Mouse (Mus musculus) gastrocnemius, postnatal 4 days (tissue): ENCODE results near the gene Mbd5. TPM values are rescaled to one million over a fixed set of nuclear protein-coding genes. Genes with fewer than 3 reads are reported as not detected.

ENCODE experiments used
- DNase-seq, 2 experiments: peaks; one replicate each; pipeline ENCODE4 v3.0.0; 2021 to 2022; ENCODE audit warnings: low spot score in 2 of 2, mixed read lengths in 2 of 2
- total RNA-seq, 2 experiments: library from RNA; stranded (reverse); gene quantifications; 2 replicates each; pipeline ENCODE4 v1.2.3; 2021

Mbd5 gene
- total RNA-seq, 2 experiments from 2014 or later, result 42.2 to 46.3 TPM

- DNase-seq, result peak in 1 of 2 experiments; percentile 15
Measured at GRCm38 (mm10) chr2:49344287-49344686, 395.0 kb downstream of the Mbd5 start.

- peak in 1 of 2 experiments; percentile 6 for DNase-seq
Measured at GRCm38 (mm10) chr2:49345786-49346185, 396.5 kb downstream of the Mbd5 start.

DNA sequence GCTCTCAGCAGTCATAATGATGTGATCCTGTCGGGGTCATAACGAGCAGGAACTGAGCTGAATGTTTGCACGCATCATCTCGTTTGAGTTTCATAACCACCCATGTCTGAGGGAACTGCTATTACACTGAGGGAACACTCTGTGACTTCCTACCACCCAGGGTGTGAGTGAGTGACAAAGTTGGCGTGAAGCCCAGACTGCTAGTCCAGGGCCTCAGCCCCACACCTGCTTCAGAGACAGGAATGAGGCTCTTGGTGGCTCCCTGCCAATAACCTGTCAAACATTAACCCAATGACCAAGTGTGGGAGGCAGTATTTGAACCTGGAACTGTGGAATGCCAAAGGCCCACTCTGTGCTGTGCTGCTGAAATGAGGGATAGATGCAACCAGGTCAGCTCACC is 400.5 kb downstream of the Mbd5 start:
- peak in 1 of 2 experiments; percentile 29 for DNase-seq

DNA sequence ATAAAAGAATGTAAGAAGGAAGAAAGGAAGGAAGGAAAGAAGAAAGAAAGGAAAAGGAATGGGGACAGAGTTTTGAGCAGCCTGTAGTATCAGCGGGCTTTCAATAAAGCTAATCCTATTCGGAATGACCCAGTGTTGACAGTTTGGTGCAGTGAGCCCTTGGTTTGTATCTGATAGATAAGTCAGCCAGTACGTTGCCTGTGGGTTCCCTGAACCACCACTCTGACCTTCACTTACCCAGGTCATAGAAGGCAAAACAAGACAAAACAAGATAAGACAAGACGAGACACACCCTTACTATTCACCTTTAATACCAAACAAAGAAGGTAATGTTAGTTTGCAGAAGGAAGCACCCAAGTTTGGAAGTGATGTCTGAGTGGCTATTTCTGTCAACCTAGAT is 401.5 kb downstream of the Mbd5 start:
- no peak for DNase-seq

GRCm38 (mm10) chr2:49354066-49354465 is 404.8 kb downstream of the Mbd5 start:
- DNase-seq, result no peak

GRCm38 (mm10) chr2:49355867-49356266 is 406.6 kb downstream of the Mbd5 start:
- DNase-seq, result no peak

- no peak for DNase-seq
Measured at GRCm38 (mm10) chr2:49358128-49358814, 409.0 kb downstream of the Mbd5 start.

DNA sequence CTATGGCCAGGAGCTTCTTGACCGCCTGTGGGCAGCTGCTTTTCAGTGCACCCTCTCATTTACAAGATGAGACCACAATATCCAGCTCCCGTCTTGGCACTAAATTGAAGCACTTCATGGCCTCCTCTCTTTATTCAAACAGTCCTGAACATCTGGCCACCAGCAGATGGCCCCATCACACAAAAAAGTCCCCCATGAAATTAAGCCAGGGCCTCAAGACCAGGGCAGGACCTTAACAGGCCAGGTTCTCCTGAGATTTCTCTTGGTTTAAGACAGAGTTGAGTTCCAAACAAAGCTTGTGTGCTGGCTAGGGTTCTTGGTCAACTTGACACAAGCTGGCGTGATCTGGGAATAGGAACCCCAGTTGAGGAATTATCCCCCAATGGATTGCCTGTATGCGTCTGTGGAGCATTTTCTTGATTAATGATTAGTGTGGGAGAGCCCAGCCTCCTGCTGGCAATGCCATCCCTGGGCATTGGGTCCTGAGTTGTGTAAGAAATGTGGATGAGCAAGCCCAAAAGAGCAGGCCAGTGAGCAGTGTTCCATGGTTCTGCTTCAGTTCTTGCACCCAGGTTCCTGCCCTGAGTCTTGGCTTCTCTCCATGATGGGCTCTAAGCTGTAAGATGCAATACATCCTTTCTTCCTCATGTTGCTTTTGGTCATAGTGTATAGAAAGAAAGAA is 409.7 kb downstream of the Mbd5 start:
- DNase-seq, result peak in 1 of 2 experiments; percentile 27

- DNase-seq, result no peak
Measured at GRCm38 (mm10) chr2:49359706-49360105, 410.4 kb downstream of the Mbd5 start.

DNA sequence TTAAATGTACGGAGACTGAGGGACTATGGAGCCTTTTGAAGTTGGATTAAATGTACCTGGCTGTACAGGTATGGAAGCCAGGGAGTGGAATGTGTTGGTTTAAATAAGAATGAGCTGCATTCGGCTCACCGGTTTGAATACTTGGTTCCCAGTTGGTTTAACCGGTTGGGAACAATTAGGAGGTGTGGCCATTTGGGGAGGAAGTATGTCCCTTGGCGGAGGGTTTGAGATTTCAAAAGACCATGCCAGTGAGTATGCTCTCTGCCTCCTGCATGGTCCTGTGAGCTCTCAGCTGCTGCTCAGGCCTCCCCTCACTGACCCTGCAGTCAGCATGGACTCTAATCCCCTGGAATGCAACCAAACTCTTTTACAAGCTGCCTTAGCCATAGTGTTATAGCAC is 415.2 kb downstream of the Mbd5 start:
- DNase-seq, result no peak

DNA sequence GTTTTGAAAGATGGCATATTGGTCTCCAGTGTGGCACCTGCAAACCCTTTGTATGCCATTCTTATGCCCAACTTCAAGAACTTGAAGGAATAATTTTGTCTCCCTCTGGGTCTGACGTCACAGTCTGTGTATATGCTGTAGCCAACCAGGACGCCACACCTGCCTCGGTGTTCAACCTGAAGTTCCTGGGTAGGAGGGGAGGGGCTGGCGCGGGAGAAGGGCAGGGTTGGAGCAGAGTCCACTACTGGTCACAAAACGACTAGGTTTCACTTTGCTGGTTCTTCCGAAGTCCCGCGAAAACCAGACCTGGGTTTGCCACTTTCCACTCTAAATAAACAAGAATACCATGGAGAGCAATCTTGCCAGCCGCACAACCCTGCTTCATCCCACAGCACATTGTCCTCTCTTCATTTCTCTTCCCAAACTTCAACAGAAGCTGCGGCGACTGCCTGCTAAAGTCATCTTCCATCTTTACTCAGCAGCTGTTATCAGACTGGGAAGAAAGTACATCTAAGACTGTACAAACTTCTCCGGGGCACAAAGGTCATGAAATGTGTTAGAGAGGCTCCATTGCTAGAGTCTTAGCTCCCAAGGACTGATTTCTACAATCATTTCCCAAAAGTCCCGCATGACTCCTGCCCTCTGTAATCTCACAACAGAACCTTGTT is 417.7 kb downstream of the Mbd5 start:
- no peak for DNase-seq

GRCm38 (mm10) chr2:49367546-49367917 is 418.2 kb downstream of the Mbd5 start:
- DNase-seq, result no peak

DNA sequence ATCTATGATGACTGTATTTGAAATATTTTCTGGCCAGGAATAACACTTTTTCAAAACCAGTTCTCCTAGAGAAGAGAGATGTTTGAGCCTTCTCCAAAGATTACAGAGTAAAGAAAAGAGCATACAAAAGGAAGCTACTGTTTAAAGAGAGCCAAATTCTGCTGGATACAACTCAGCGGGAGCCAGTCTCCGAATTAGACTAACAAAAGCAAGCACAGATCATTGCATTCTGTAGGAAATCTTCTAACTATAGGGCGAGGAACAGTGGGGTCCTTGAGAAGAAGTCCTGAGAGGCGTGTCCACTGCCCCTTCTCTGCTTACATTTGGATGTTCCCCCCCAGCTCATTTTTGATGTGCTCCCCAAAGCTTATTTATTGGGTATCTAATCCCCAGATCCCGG is 422.3 kb downstream of the Mbd5 start:
- no peak for DNase-seq

- no peak for DNase-seq
Measured at GRCm38 (mm10) chr2:49372586-49372985, 423.3 kb downstream of the Mbd5 start.

Other genes starting within 250 kb of the Mbd5 start
- 10 to 100 TPM; 27.9 to 30.3 TPM for gene Acvr2a, start 135.4 kb upstream of the Mbd5 start, total RNA-seq
- gene Orc4, start 769 bp downstream of the Mbd5 start, total RNA-seq, result 10 to 100 TPM; 38.0 to 41.7 TPM